Mouse (Mus musculus) forebrain, postnatal 0 days (tissue): ENCODE measurements at regions not wholly inside any gene's neighbourhood (a gene's known extent, or its start where the extent isn't known, plus 50 kb on each side); places are given as distances from the start of the nearest gene placed in this dataset.

Experiments used
- ATAC-seq: fragments of 200-750 bp; cut with Nextera tagmentation; 2 replicates; pipeline ENCODE4 v1.8.0; 2017; ENCODE audit warnings: mild to moderate bottlenecking, moderate library complexity
- DNase-seq: peaks from one replicate; pipeline ENCODE4 v3.0.0-alpha.2; 2015
- H3K27ac ChIP-seq: fragments of 300-500 bp; sonication (generic); 2 replicates; pipeline ENCODE4 v1.5.1; 2014; ENCODE audit warnings: low read depth, mild to moderate bottlenecking, antibody characterized with exemption, low read length, moderate library complexity, mixed read lengths
- H3K27me3 ChIP-seq: fragments of 300-500 bp; sonication (generic); 2 replicates; pipeline ENCODE4 v1.6.1; 2014; ENCODE audit warnings: mild to moderate bottlenecking, low read length, mixed read lengths; ENCODE audit not compliant: insufficient read depth
- H3K36me3 ChIP-seq: fragments of 300-500 bp; sonication (generic); 2 replicates; pipeline ENCODE4 v1.6.1; 2014; ENCODE audit warnings: mild to moderate bottlenecking, moderate library complexity; ENCODE audit not compliant: insufficient read depth
- H3K4me1 ChIP-seq: fragments of 300-500 bp; sonication (generic); 2 replicates; pipeline ENCODE4 v1.6.1; 2014; ENCODE audit warnings: antibody characterized with exemption; ENCODE audit not compliant: insufficient read depth
- H3K4me2 ChIP-seq: fragments of 300-500 bp; sonication (generic); 2 replicates; pipeline ENCODE4 v1.6.1; 2014; ENCODE audit warnings: low read depth, mild to moderate bottlenecking, moderate library complexity
- H3K4me3 ChIP-seq: fragments of 300-500 bp; sonication (generic); 2 replicates; pipeline ENCODE4 v1.5.1; 2014; ENCODE audit warnings: low read depth, low read length, mixed read lengths
- H3K9ac ChIP-seq: fragments of 300-500 bp; sonication (generic); 2 replicates; pipeline ENCODE4 v1.6.1; 2014; ENCODE audit warnings: mild to moderate bottlenecking
- H3K9me3 ChIP-seq: fragments of 300-500 bp; sonication (generic); 2 replicates; pipeline ENCODE4 v1.6.1; 2016; ENCODE audit warnings: low read length
- CTCF ChIP-seq: sonication (generic); IDR thresholded peaks from 2 replicates; pipeline ENCODE4 v1.5.1; 2016; ENCODE audit warnings: antibody characterized with exemption, control low read depth, low read depth
- WGBS: fragments of 180-500 bp; shearing (Covaris S2); extraction: QIAGEN DNeasy Blood & Tissue Kit; methylation state at CpG from one replicate; pipeline ENCODE4 v1.1.7; 2014; 5-methylcytosine and 5-hydroxymethylcytosine counted together

DNA sequence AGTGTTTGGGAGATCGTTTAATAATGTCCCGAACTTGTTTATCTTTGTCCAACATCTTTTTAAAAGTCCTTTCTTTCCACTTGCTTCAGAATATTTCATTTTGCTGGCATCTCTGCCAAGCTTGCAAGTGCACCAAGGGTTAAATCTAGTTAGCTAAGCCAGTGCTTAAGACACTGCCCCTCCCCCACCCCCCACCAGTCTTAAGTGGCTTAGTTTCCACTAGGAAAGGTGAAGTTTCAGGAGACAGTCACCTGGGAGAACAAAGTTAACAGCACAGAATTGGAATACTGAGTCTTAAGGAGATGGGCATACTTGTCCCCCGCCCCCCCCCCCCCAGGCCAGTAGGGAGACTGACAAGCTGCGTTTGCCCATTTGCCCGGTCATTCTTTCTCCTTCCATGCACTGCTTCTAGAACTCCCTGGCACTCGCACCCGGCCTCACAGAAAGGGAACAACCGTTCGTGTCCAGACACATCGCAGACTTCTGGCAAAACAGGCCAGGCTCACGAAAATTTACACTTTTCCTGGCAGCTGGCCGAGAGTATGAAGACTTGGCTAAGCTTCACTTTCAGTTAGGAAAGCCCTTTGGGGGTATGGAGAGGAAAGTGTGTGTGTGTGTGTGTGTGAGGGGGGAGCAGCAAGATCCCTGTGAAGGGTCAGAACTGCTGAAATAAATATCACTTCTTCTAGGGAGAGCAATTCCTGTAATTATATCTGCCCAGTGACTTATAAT, 219.2 kb downstream of the Bcl11a start:
- Histone ChIP-seq H3K9me3 (no peaks in the 10 kb centered on the region), H3K4me2 (no peak overlapping the region), H3K27ac (no peak overlapping the region), H3K4me1 (no peaks in the 10 kb centered on the region), H3K27me3 (no peaks in the 10 kb centered on the region), H3K36me3 (no peaks in the 10 kb centered on the region), H3K4me3 (no peak overlapping the region), H3K9ac (no peak overlapping the region)
- DNase-seq (peak; percentile 55), ATAC-seq (peak; percentile 3; the same call in 1 of the 2 replicates)
- TF ChIP-seq CTCF, result no peak
- WGBS, result 17% methylated on average over 12 of the region's 12 CpGs

GRCm38 (mm10) chr11:24297763-24298162, 219.9 kb downstream of the Bcl11a start:
- Histone ChIP-seq H3K9ac (no peak overlapping the region), H3K27me3 (no peaks in the 10 kb centered on the region), H3K9me3 (no peaks in the 10 kb centered on the region), H3K4me2 (no peak overlapping the region), H3K36me3 (no peaks in the 10 kb centered on the region), H3K27ac (no peak overlapping the region), H3K4me1 (no peaks in the 10 kb centered on the region), H3K4me3 (no peak overlapping the region)
- DNase-seq (no peak), ATAC-seq (no peak)
- WGBS, result 42% methylated on average over 5 of the region's 5 CpGs
- no peak for TF ChIP-seq CTCF

GRCm38 (mm10) chr11:24300351-24300750, 222.5 kb downstream of the Bcl11a start:
- TF ChIP-seq CTCF, result no peak
- no peak overlapping the region for H3K27ac ChIP-seq
- H3K27me3 ChIP-seq, result no peaks in the 10 kb centered on the region
- DNase-seq, result no peak
- H3K9ac ChIP-seq, result no peak overlapping the region
- no peak overlapping the region for H3K4me2 ChIP-seq
- peaks cover 4% of the 10 kb centered on the region for H3K4me1 ChIP-seq
- no peaks in the 10 kb centered on the region for H3K9me3 ChIP-seq
- H3K4me3 ChIP-seq, result no peak overlapping the region
- ATAC-seq, result no peak
- 83% methylated on average over 4 of the region's 4 CpGs for WGBS
- no peaks in the 10 kb centered on the region for H3K36me3 ChIP-seq

- Histone ChIP-seq H3K4me1 (peaks cover 9% of the 10 kb centered on the region), H3K4me2 (no peak overlapping the region), H3K4me3 (no peak overlapping the region), H3K27me3 (no peaks in the 10 kb centered on the region), H3K27ac (no peak overlapping the region), H3K9ac (no peak overlapping the region), H3K36me3 (no peaks in the 10 kb centered on the region), H3K9me3 (no peaks in the 10 kb centered on the region)
- WGBS, result 62% methylated on average over 3 of the region's 3 CpGs
- ATAC-seq, result no peak
- no peak for TF ChIP-seq CTCF
- DNase-seq, result no peak
These were observed 223.3 kb downstream of the Bcl11a start for GRCm38 (mm10) chr11:24301201-24301600.

DNA sequence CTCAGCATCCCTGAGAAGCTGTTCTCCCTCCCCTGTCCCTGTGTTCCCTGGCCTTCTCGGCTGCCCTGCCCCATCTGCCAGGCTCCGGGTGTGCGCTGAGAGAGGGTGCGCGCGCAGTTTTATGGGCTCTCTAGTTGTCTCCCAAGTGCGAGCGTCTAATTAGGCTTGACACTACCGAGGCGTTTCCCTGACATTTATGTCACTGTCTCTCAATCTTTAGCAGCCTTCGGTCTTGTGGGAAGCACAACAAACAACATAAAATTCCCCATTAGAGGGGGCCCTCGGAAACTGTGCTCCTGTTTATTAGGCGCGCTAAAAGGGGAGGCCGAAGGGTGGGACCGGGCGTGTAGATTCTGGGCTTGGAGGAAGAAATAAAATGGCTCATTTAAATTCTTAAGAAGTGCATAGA, 227.3 kb downstream of the Bcl11a start:
- no peaks in the 10 kb centered on the region for H3K27me3 ChIP-seq
- H3K4me3 ChIP-seq, result peak overlapping the region; percentile 32
- TF ChIP-seq CTCF, result no peak
- no peaks in the 10 kb centered on the region for H3K36me3 ChIP-seq
- peaks cover 9% of the 10 kb centered on the region for H3K4me1 ChIP-seq
- H3K27ac ChIP-seq, result no peak overlapping the region
- ATAC-seq (peak; percentile 86), DNase-seq (peak; percentile 76)
- WGBS, result 3% methylated on average over 17 of the region's 17 CpGs
- peak overlapping the region; percentile 57 for H3K4me2 ChIP-seq
- peak overlapping the region; percentile 39 for H3K9ac ChIP-seq
- no peaks in the 10 kb centered on the region for H3K9me3 ChIP-seq

DNA sequence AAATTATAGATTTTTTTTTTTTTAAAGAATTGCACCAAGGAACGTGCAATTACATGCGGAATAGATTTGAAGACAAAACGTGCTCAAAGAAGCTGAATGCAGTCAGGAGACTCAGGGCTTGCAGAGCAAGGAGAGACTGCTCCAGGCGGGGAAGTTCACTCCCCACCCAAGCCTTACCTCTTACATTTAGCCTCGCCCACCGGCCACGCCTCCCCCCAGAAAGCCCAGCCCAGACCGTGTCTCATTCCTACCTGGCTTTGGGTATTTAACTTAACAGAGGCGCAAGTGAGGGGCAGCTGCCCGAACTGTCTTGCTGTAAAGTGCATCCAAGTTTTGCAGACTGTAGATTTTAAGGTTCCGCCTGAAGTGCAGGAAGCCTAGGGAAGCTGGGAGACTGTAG, 227.8 kb downstream of the Bcl11a start:
- Histone ChIP-seq H3K4me1 (peaks cover 9% of the 10 kb centered on the region), H3K4me2 (peak overlapping the region; percentile 57), H3K4me3 (peak overlapping the region; percentile 32), H3K9me3 (no peaks in the 10 kb centered on the region), H3K9ac (peak overlapping the region; percentile 39; the same call in 1 of the 2 replicates), H3K27ac (no peak overlapping the region), H3K27me3 (no peaks in the 10 kb centered on the region), H3K36me3 (no peaks in the 10 kb centered on the region)
- no peak for TF ChIP-seq CTCF
- DNase-seq (no peak), ATAC-seq (peak; percentile 28)
- WGBS, result 18% methylated on average over 11 of the region's 11 CpGs

GRCm38 (mm10) chr11:24306101-24306500, 228.2 kb downstream of the Bcl11a start:
- WGBS, result 92% methylated on average over 2 of the region's 2 CpGs
- ATAC-seq (no peak), DNase-seq (no peak)
- H3K9me3 ChIP-seq, result no peaks in the 10 kb centered on the region
- H3K4me2 ChIP-seq, result no peak overlapping the region
- no peaks in the 10 kb centered on the region for H3K27me3 ChIP-seq
- H3K4me1 ChIP-seq, result peaks cover 9% of the 10 kb centered on the region
- TF ChIP-seq CTCF, result no peak
- no peak overlapping the region for H3K27ac ChIP-seq
- no peaks in the 10 kb centered on the region for H3K36me3 ChIP-seq
- no peak overlapping the region for H3K9ac ChIP-seq
- no peak overlapping the region for H3K4me3 ChIP-seq
